Mouse (Mus musculus) layer of hippocampus, adult 18-20 months (tissue): ENCODE measurements at regions not wholly inside any gene's neighbourhood (a gene's known extent, or its start where the extent isn't known, plus 50 kb on each side); places are given as distances from the start of the nearest gene placed in this dataset.

Experiments used
- DNase-seq, 2 experiments: peaks; one replicate each; pipeline ENCODE4 v3.0.0; 2022; ENCODE audit warnings: low spot score in 2 of 2

GRCm38 (mm10) chr16:86812692-86813091 lies 541.3 kb upstream of the N6amt1 start:
- no peak for DNase-seq

GRCm38 (mm10) chr16:86808644-86809324 lies 545.2 kb upstream of the N6amt1 start:
- DNase-seq = no peak

GRCm38 (mm10) chr16:86806374-86806773 lies 547.6 kb upstream of the N6amt1 start:
- DNase-seq = no peak

- DNase-seq = no peak
Measured at GRCm38 (mm10) chr16:86776086-86776485, 577.9 kb upstream of the N6amt1 start.

- no peak for DNase-seq
Measured at GRCm38 (mm10) chr16:86772586-86772985, 581.4 kb upstream of the N6amt1 start.

GRCm38 (mm10) chr16:86768912-86769311 lies 585.1 kb upstream of the N6amt1 start:
- no peak for DNase-seq

- no peak for DNase-seq
Measured at GRCm38 (mm10) chr16:86768355-86768754, 585.6 kb upstream of the N6amt1 start.

- no peak for DNase-seq
Measured at GRCm38 (mm10) chr16:86765974-86766373, 588.0 kb upstream of the N6amt1 start.

GRCm38 (mm10) chr16:86741236-86741635 lies 612.7 kb upstream of the N6amt1 start:
- no peak for DNase-seq

GRCm38 (mm10) chr16:86718982-86719771 lies 634.8 kb upstream of the N6amt1 start:
- DNase-seq = no peak

- DNase-seq = no peak
Measured at GRCm38 (mm10) chr16:86718353-86718752, 635.6 kb upstream of the N6amt1 start.

GRCm38 (mm10) chr16:86701700-86702099 lies 652.3 kb upstream of the N6amt1 start:
- no peak for DNase-seq

GRCm38 (mm10) chr16:86694497-86694896 lies 659.5 kb upstream of the N6amt1 start:
- peak; percentile 42 to 71 for DNase-seq

GRCm38 (mm10) chr16:86659154-86659553 lies 694.8 kb upstream of the N6amt1 start:
- DNase-seq = no peak

GRCm38 (mm10) chr16:86647316-86647715 lies 706.7 kb upstream of the N6amt1 start:
- no peak for DNase-seq

GRCm38 (mm10) chr16:86646753-86647152 lies 707.2 kb upstream of the N6amt1 start:
- DNase-seq = no peak

- DNase-seq = no peak
Measured at GRCm38 (mm10) chr16:86645436-86645835, 708.5 kb upstream of the N6amt1 start.

GRCm38 (mm10) chr16:86644912-86645312 lies 709.1 kb upstream of the N6amt1 start:
- peak; percentile 36 to 90 for DNase-seq

- no peak for DNase-seq
Measured at GRCm38 (mm10) chr16:86604166-86604565, 702.5 kb upstream of the Adamts5 start.

GRCm38 (mm10) chr16:86594992-86595391 lies 693.4 kb upstream of the Adamts5 start:
- no peak for DNase-seq

GRCm38 (mm10) chr16:86586044-86586443 lies 684.4 kb upstream of the Adamts5 start:
- DNase-seq = peak in 1 of 2 experiments; percentile 36

GRCm38 (mm10) chr16:86578281-86578680 lies 676.7 kb upstream of the Adamts5 start:
- DNase-seq = no peak
